Mouse (Mus musculus): ENCODE results near the gene Glt6d1. TPM values are rescaled to one million over a fixed set of nuclear protein-coding genes. Genes with fewer than 3 reads are reported as not detected.
"Not testable (repeated sequence)": the region's sequence is repeated elsewhere in the genome, so short reads cannot be mapped to it uniquely, and the experiment has no call there.

Gene Glt6d1
- polyA plus RNA-seq (2014; fragmentation: Nextera tagmentation; extraction: Ambion mirVana) = not detected in 2 replicates

- H3K27me3 ChIP-seq (ENCODE audit: control insufficient read depth, insufficient read depth, low read length); H3K4me1 ChIP-seq (replicated peaks; ENCODE audit: control insufficient read depth, insufficient read depth, low read length); H3K9me3 ChIP-seq (ENCODE audit: control insufficient read depth, low read length); H3K4me3 ChIP-seq (ENCODE audit: low read depth, low read length); H3K27ac ChIP-seq (ENCODE audit: low read depth, low read length); H3K9ac ChIP-seq (ENCODE audit: low read length); H3K4me2 ChIP-seq (ENCODE audit: low read depth, low read length, severe bottlenecking); H3K36me3 ChIP-seq (ENCODE audit: control insufficient read depth, insufficient read depth, low read length); DNase-seq (ENCODE audit: low spot score); ATAC-seq (replicated peaks; ENCODE audit: low FRiP score): not testable (repeated sequence)
- WGBS = 86% methylated on average over 1 of the region's 1 CpGs
Observed at GRCm38 (mm10) chr2:25815748-25816147, at the start of gene Glt6d1. Gene Glt6d1, minus strand, starts transcription at chr2:25815848.

- no peak for ATAC-seq (replicated peaks; ENCODE audit: low FRiP score)
- no peaks in the 10 kb centered on the region for H3K36me3 ChIP-seq (ENCODE audit: control insufficient read depth, insufficient read depth, low read length)
- H3K4me2 ChIP-seq (ENCODE audit: low read depth, low read length, severe bottlenecking) = no peak overlapping the region
- DNase-seq (ENCODE audit: low spot score) = no peak
- no peak overlapping the region for H3K4me3 ChIP-seq (ENCODE audit: low read depth, low read length)
- H3K27ac ChIP-seq (ENCODE audit: low read depth, low read length) = no peak overlapping the region
- H3K9ac ChIP-seq (ENCODE audit: low read length) = no peak overlapping the region
- WGBS = 28% methylated on average over 4 of the region's 4 CpGs
- H3K27me3 ChIP-seq (ENCODE audit: control insufficient read depth, insufficient read depth, low read length) = peaks cover 15% of the 10 kb centered on the region
- no peaks in the 10 kb centered on the region for H3K9me3 ChIP-seq (ENCODE audit: control insufficient read depth, low read length)
- H3K4me1 ChIP-seq (replicated peaks; ENCODE audit: control insufficient read depth, insufficient read depth, low read length) = peaks cover 7% of the 10 kb centered on the region; the same call in 1 of the 2 replicates
Observed at GRCm38 (mm10) chr2:25865412-25865811, 49.8 kb upstream of the Glt6d1 start.

- 5% methylated on average over 18 of the region's 18 CpGs for WGBS
- Histone ChIP-seq H3K4me3 (ENCODE audit: low read depth, low read length) (peak overlapping the region; percentile 48), H3K9ac (ENCODE audit: low read length) (peak overlapping the region; percentile 52; the same call in 1 of the 2 replicates), H3K36me3 (ENCODE audit: control insufficient read depth, insufficient read depth, low read length) (no peaks in the 10 kb centered on the region), H3K4me1 (replicated peaks; ENCODE audit: control insufficient read depth, insufficient read depth, low read length) (peaks cover 7% of the 10 kb centered on the region; the same call in 1 of the 2 replicates), H3K27me3 (ENCODE audit: control insufficient read depth, insufficient read depth, low read length) (peaks cover 15% of the 10 kb centered on the region), H3K27ac (ENCODE audit: low read depth, low read length) (no peak overlapping the region), H3K9me3 (ENCODE audit: control insufficient read depth, low read length) (no peaks in the 10 kb centered on the region), H3K4me2 (ENCODE audit: low read depth, low read length, severe bottlenecking) (peak overlapping the region; percentile 99)
- DNase-seq (ENCODE audit: low spot score) = no peak
- ATAC-seq (replicated peaks; ENCODE audit: low FRiP score) = no peak
Observed at GRCm38 (mm10) chr2:25864230-25864629, 48.6 kb upstream of the Glt6d1 start.

DNA sequence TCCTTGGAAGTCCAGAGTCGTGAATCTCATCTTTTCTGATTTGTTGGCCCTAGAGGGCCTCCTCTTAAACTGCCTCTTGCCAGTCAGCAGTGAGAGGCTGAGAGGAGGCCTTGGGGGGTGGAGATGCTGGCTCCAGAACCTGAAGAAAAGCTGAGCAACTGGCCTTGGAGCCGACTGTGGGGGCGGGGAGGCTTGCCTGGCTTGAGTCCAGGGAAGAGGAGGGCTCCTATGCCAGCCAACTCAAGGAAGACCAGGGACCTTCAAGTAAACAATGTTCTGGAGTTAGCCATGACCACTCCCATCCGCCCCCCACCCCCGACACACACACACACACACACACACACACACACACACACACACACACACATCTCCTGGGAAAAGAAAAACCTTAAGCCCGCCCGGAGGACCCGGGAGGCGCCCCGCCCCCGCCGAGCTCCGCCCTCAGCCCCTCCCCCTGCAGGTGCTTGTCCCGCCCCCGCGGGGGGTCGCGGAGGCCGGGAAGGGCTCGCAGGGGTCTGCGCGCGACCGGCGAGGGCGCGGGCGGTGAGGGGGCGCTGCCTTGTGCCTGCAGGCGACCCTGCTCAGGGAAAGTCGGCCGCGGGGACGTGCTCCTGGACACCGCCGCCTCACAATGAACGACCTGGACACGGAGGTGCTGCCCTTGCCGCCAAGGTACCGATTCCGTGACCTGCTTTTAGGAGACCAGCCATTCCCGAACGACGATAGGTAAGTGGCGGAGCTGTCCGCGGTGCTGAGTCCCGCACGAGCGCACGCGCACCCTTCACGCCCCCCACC is 47.9 kb upstream of the Glt6d1 start, which contains the start of gene Kcnt1:
TSS of gene Kcnt1 (plus strand) at position 398 of the 795 bp plus-strand sequence.
- H3K9me3 ChIP-seq (ENCODE audit: control insufficient read depth, low read length) = no peaks in the 10 kb centered on the region
- peak within 1 kb of the TSS; percentile 99 for H3K4me2 ChIP-seq (ENCODE audit: low read depth, low read length, severe bottlenecking)
- peak; percentile 76 for DNase-seq (ENCODE audit: low spot score)
- peak within 1 kb of the TSS; percentile 52 for H3K9ac ChIP-seq (ENCODE audit: low read length)
- H3K4me1 ChIP-seq (replicated peaks; ENCODE audit: control insufficient read depth, insufficient read depth, low read length) = peaks cover 7% of the 10 kb centered on the region; the same call in 1 of the 2 replicates
- ATAC-seq (replicated peaks; ENCODE audit: low FRiP score) = peak; percentile 33; the same call in 1 of the 2 replicates
- under 1% methylated on average over 34 of the region's 53 CpGs for WGBS
- H3K27ac ChIP-seq (ENCODE audit: low read depth, low read length) = no peak within 1 kb of the TSS
- H3K4me3 ChIP-seq (ENCODE audit: low read depth, low read length) = peak within 1 kb of the TSS; percentile 48
- H3K27me3 ChIP-seq (ENCODE audit: control insufficient read depth, insufficient read depth, low read length) = peaks cover 15% of the 10 kb centered on the region
- H3K36me3 ChIP-seq (ENCODE audit: control insufficient read depth, insufficient read depth, low read length) = no peaks in the 10 kb centered on the region

GRCm38 (mm10) chr2:25862696-25863270 is 47.1 kb upstream of the Glt6d1 start:
- peak overlapping the region; percentile 99 for H3K4me2 ChIP-seq (ENCODE audit: low read depth, low read length, severe bottlenecking)
- DNase-seq (ENCODE audit: low spot score) (no peak), ATAC-seq (replicated peaks; ENCODE audit: low FRiP score) (no peak)
- peaks cover 7% of the 10 kb centered on the region; the same call in 1 of the 2 replicates for H3K4me1 ChIP-seq (replicated peaks; ENCODE audit: control insufficient read depth, insufficient read depth, low read length)
- H3K9ac ChIP-seq (ENCODE audit: low read length) = no peak overlapping the region
- H3K9me3 ChIP-seq (ENCODE audit: control insufficient read depth, low read length) = no peaks in the 10 kb centered on the region
- H3K4me3 ChIP-seq (ENCODE audit: low read depth, low read length) = no peak overlapping the region; the same call in 1 of the 2 replicates
- peaks cover 15% of the 10 kb centered on the region for H3K27me3 ChIP-seq (ENCODE audit: control insufficient read depth, insufficient read depth, low read length)
- H3K27ac ChIP-seq (ENCODE audit: low read depth, low read length) = no peak overlapping the region
- 65% methylated on average over 5 of the region's 5 CpGs for WGBS
- no peaks in the 10 kb centered on the region for H3K36me3 ChIP-seq (ENCODE audit: control insufficient read depth, insufficient read depth, low read length)

GRCm38 (mm10) chr2:25862038-25862437 is 46.4 kb upstream of the Glt6d1 start:
- ATAC-seq (replicated peaks; ENCODE audit: low FRiP score) (no peak), DNase-seq (ENCODE audit: low spot score) (no peak)
- H3K27ac ChIP-seq (ENCODE audit: low read depth, low read length) = no peak overlapping the region
- peaks cover 7% of the 10 kb centered on the region; the same call in 1 of the 2 replicates for H3K4me1 ChIP-seq (replicated peaks; ENCODE audit: control insufficient read depth, insufficient read depth, low read length)
- no peak overlapping the region for H3K9ac ChIP-seq (ENCODE audit: low read length)
- 81% methylated on average over 2 of the region's 2 CpGs for WGBS
- no peaks in the 10 kb centered on the region for H3K9me3 ChIP-seq (ENCODE audit: control insufficient read depth, low read length)
- no peak overlapping the region for H3K4me3 ChIP-seq (ENCODE audit: low read depth, low read length)
- peaks cover 15% of the 10 kb centered on the region for H3K27me3 ChIP-seq (ENCODE audit: control insufficient read depth, insufficient read depth, low read length)
- no peaks in the 10 kb centered on the region for H3K36me3 ChIP-seq (ENCODE audit: control insufficient read depth, insufficient read depth, low read length)
- H3K4me2 ChIP-seq (ENCODE audit: low read depth, low read length, severe bottlenecking) = no peak overlapping the region

GRCm38 (mm10) chr2:25859891-25860290 is 44.2 kb upstream of the Glt6d1 start:
- Histone ChIP-seq H3K9me3 (ENCODE audit: control insufficient read depth, low read length) (no peaks in the 10 kb centered on the region), H3K9ac (ENCODE audit: low read length) (no peak overlapping the region), H3K27ac (ENCODE audit: low read depth, low read length) (no peak overlapping the region), H3K36me3 (ENCODE audit: control insufficient read depth, insufficient read depth, low read length) (no peaks in the 10 kb centered on the region), H3K27me3 (ENCODE audit: control insufficient read depth, insufficient read depth, low read length) (peaks cover 11% of the 10 kb centered on the region), H3K4me1 (replicated peaks; ENCODE audit: control insufficient read depth, insufficient read depth, low read length) (peaks cover 5% of the 10 kb centered on the region; the same call in 1 of the 2 replicates), H3K4me2 (ENCODE audit: low read depth, low read length, severe bottlenecking) (no peak overlapping the region), H3K4me3 (ENCODE audit: low read depth, low read length) (no peak overlapping the region)
- ATAC-seq (replicated peaks; ENCODE audit: low FRiP score) = no peak
- DNase-seq (ENCODE audit: low spot score) = no peak
- 85% methylated on average over 3 of the region's 3 CpGs for WGBS

- ATAC-seq (replicated peaks; ENCODE audit: low FRiP score) (no peak), DNase-seq (ENCODE audit: low spot score) (no peak)
- H3K9ac ChIP-seq (ENCODE audit: low read length) = no peak overlapping the region
- no peaks in the 10 kb centered on the region for H3K9me3 ChIP-seq (ENCODE audit: control insufficient read depth, low read length)
- H3K36me3 ChIP-seq (ENCODE audit: control insufficient read depth, insufficient read depth, low read length) = no peaks in the 10 kb centered on the region
- H3K4me1 ChIP-seq (replicated peaks; ENCODE audit: control insufficient read depth, insufficient read depth, low read length) = no peaks in the 10 kb centered on the region
- H3K4me2 ChIP-seq (ENCODE audit: low read depth, low read length, severe bottlenecking) = no peak overlapping the region
- WGBS = 81% methylated on average over 5 of the region's 5 CpGs
- H3K27ac ChIP-seq (ENCODE audit: low read depth, low read length) = no peak overlapping the region
- H3K27me3 ChIP-seq (ENCODE audit: control insufficient read depth, insufficient read depth, low read length) = no peaks in the 10 kb centered on the region
- H3K4me3 ChIP-seq (ENCODE audit: low read depth, low read length) = no peak overlapping the region
Observed at GRCm38 (mm10) chr2:25853998-25854397, 38.4 kb upstream of the Glt6d1 start.

Data from forebrain, embryonic 11.5 days (tissue).